Mouse (Mus musculus) adrenal gland, adult 18-20 months (tissue): ENCODE results near the gene Akap13. TPM values are rescaled to one million over a fixed set of nuclear protein-coding genes. Genes with fewer than 3 reads are reported as not detected.

Source experiments
- DNase-seq, 2 experiments: peaks; one replicate each; pipeline ENCODE4 v3.0.0; 2021 to 2022; ENCODE audit warnings: low spot score in 2 of 2
- long read RNA-seq, 2 experiments: library from polyadenylated mRNA; stranded (forward); transcript quantifications; one replicate each; pipeline ENCODE4 v2.0.0; 2021
- total RNA-seq, 2 experiments: library from RNA; stranded (reverse); gene quantifications; 1 replicate in 1 of 2; 2 replicates in 1 of 2; pipeline ENCODE4 v1.2.3; 2021

Akap13 gene
- 10 to 100 TPM; 72.4 to 79.4 TPM for total RNA-seq
- long read RNA-seq, experiment 1, partial matches to known transcripts: 2 of 5 reads
- long read RNA-seq, experiment 1, other reads (novel, unspliced or antisense): 3 of 5 reads
- long read RNA-seq, experiment 2, partial matches to known transcripts: 3 of 12 reads
- long read RNA-seq, experiment 2, other reads (novel, unspliced or antisense): 6 of 12 reads

GRCm38 (mm10) chr7:75455223-75456151 is at the start of gene Akap13:
TSS of gene Akap13 (plus strand) at chr7:75455534.
- DNase-seq: peak; percentile 95 to 97

GRCm38 (mm10) chr7:75410641-75411040 is 44.7 kb upstream of the Akap13 start:
- no peak for DNase-seq

- no peak for DNase-seq
These were observed 44.1 kb upstream of the Akap13 start for GRCm38 (mm10) chr7:75411226-75411625.

GRCm38 (mm10) chr7:75412011-75412510 is 43.3 kb upstream of the Akap13 start:
- no peak for DNase-seq

- no peak for DNase-seq
These were observed 42.8 kb upstream of the Akap13 start for GRCm38 (mm10) chr7:75412568-75412967.

GRCm38 (mm10) chr7:75413903-75414302 is 41.4 kb upstream of the Akap13 start:
- no peak for DNase-seq

GRCm38 (mm10) chr7:75414316-75414715 is 41.0 kb upstream of the Akap13 start:
- DNase-seq: no peak

GRCm38 (mm10) chr7:75415166-75415881 is 40.0 kb upstream of the Akap13 start:
- DNase-seq: no peak

- no peak for DNase-seq
These were observed 39.3 kb upstream of the Akap13 start for GRCm38 (mm10) chr7:75415882-75416585.

GRCm38 (mm10) chr7:75420927-75421326 is 34.4 kb upstream of the Akap13 start:
- no peak for DNase-seq

- DNase-seq: no peak
These were observed 31.2 kb upstream of the Akap13 start for GRCm38 (mm10) chr7:75424121-75424520.

- DNase-seq: peak; percentile 31 to 48
These were observed 28.0 kb upstream of the Akap13 start for GRCm38 (mm10) chr7:75427322-75427721.

- no peak for DNase-seq
These were observed 26.4 kb upstream of the Akap13 start for GRCm38 (mm10) chr7:75428913-75429312.

- DNase-seq: no peak
These were observed 24.8 kb upstream of the Akap13 start for GRCm38 (mm10) chr7:75430550-75430949.

GRCm38 (mm10) chr7:75431043-75431442 is 24.3 kb upstream of the Akap13 start:
- no peak for DNase-seq

GRCm38 (mm10) chr7:75432046-75432445 is 23.3 kb upstream of the Akap13 start:
- DNase-seq: no peak

- DNase-seq: no peak
These were observed 18.7 kb upstream of the Akap13 start for GRCm38 (mm10) chr7:75436413-75437174.

GRCm38 (mm10) chr7:75439570-75439969 is 15.8 kb upstream of the Akap13 start:
- DNase-seq: no peak

- no peak for DNase-seq
These were observed 15.1 kb upstream of the Akap13 start for GRCm38 (mm10) chr7:75440241-75440640.

GRCm38 (mm10) chr7:75441947-75442346 is 13.4 kb upstream of the Akap13 start:
- no peak for DNase-seq
